In the genomic region with DNA sequence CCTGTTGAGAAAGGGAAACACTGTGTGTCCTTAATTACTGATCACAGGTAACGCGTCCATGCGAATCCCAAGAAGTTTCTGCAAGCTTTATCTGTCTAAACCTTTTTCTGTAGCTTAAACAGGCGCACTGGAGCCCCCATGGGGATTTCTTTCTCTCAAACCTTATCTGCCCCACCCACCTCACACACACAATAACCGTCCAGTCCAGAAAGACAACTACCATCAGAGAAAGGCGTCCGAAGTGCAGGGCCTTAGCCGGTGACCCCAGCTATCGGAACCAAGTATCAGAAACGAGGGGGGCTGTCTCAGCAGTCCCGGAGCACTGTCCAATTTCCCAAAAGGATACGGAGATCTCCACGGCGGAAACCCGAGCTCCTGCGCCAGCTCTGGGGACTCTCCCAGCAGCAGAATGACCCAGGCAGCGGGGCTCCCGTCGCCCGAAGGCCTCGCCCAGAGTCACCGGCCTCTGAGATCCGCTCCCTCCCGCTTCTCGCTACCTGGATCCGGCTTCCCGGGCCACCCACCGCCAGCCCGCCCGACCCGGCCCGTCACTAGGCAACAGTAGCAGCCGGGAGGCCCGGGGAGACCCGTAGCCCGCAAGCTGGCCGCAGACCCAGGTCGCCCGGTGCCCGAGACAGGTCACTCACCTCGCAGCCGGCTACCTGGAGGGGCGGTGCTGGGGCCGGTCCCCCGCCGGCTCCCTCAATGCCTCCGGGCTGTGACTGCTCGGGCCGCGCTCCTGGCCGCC, we compare ENCODE assay signal across 8 mouse cellular contexts. TPM values are rescaled to one million over a fixed set of nuclear protein-coding genes. Genes with fewer than 3 reads are reported as not detected.
DNase-seq lines count a peak whose midpoint lies in the region; ATAC-seq and TF ChIP-seq lines count a peak whose summit lies in the region.

No protein-coding gene starts in this region.

- TF ChIP-seq CTCF in kidney, adult 2 months (conservative IDR thresholded peaks at IDR 0.05; ENCODE audit: insufficient read depth, insufficient read length, low read depth, low read length): no peak
- no peak for TF ChIP-seq CTCF in bone marrow macrophage, adult 2 months (IDR thresholded peaks at IDR 0.05; ENCODE audit: low read depth, low read length)
- no peak for TF ChIP-seq CTCF in midbrain, postnatal 0 days (IDR thresholded peaks at IDR 0.05)

- H3K27me3 ChIP-seq in kidney, adult 2 months (replicated peaks; ENCODE audit: control insufficient read depth, insufficient read depth, low read length): no peaks in the 10 kb centered on the region
- no peaks in the 10 kb centered on the region for H3K27me3 ChIP-seq in heart, embryonic 13.5 days (replicated peaks)
- H3K27me3 ChIP-seq in limb, embryonic 14.5 days (ENCODE audit: control insufficient read depth, insufficient read depth, low read length): no peaks in the 10 kb centered on the region
- H3K27me3 ChIP-seq in midbrain, postnatal 0 days (ENCODE audit: insufficient read depth, low read length): no peaks in the 10 kb centered on the region

- peak overlapping the region; percentile 77 for H3K27ac ChIP-seq in kidney, adult 2 months (ENCODE audit: insufficient read depth, low read depth, low read length)
- no peak overlapping the region for H3K27ac ChIP-seq in bone marrow macrophage, adult 2 months (ENCODE audit: insufficient read depth, low read depth, low read length)
- H3K27ac ChIP-seq in heart, embryonic 13.5 days (replicated peaks): peak overlapping the region; percentile 71
- 0 out of 2 replicates have a peak overlapping the region, but pooled peaks have one; percentile 13 for H3K27ac ChIP-seq in limb, embryonic 14.5 days (replicated peaks; ENCODE audit: low read depth, low read length)
- H3K27ac ChIP-seq in midbrain, postnatal 0 days (ENCODE audit: low read depth, low read length): peak overlapping the region; percentile 83

- no peak for DNase-seq in kidney, adult 2 months
- no peak for DNase-seq in kidney, adult 18-20 months
- peak; percentile 5 for DNase-seq in limb, embryonic 14.5 days (ENCODE audit: low spot score)
- peak; percentile 42 for DNase-seq in midbrain, postnatal 0 days (ENCODE audit: low spot score)
- no peak for DNase-seq in cerebellum, adult 8-10 months

- ATAC-seq in CD4-positive, CD25-positive, alpha-beta regulatory T cell, adult 4 months: peak; percentile 38
- ATAC-seq in heart, embryonic 13.5 days (ENCODE audit: extremely low read depth, insufficient number of reproducible peaks, low FRiP score, low TSS enrichment): peak; percentile 70
- ATAC-seq in limb, embryonic 14.5 days (ENCODE audit: low FRiP score, low read depth): peak; percentile 70
- ATAC-seq in midbrain, postnatal 0 days (ENCODE audit: low FRiP score): peak; percentile 74

- peak overlapping the region; percentile 75 for H3K4me2 ChIP-seq in heart, embryonic 13.5 days
- H3K4me2 ChIP-seq in limb, embryonic 14.5 days (replicated peaks; ENCODE audit: low read depth, low read length, severe bottlenecking): peak overlapping the region; percentile 73
- peak overlapping the region; percentile 72 for H3K4me2 ChIP-seq in midbrain, postnatal 0 days (ENCODE audit: low read depth, low read length, poor library complexity, severe bottlenecking)

- TF ChIP-seq POLR2A in kidney, adult 2 months (IDR thresholded peaks at IDR 0.05; ENCODE audit: low read depth, low read length): no peak
- no peak for TF ChIP-seq POLR2A in bone marrow macrophage, adult 2 months (IDR thresholded peaks at IDR 0.05; ENCODE audit: borderline replicate concordance, low read depth, low read length)
- TF ChIP-seq POLR2A in limb, embryonic 14.5 days (IDR thresholded peaks at IDR 0.05; ENCODE audit: borderline replicate concordance, extremely low read depth, insufficient read depth, insufficient read length): no peak

- no peaks in the 10 kb centered on the region for H3K36me3 ChIP-seq in kidney, adult 2 months (ENCODE audit: control insufficient read depth, insufficient read depth, low read length)
- H3K36me3 ChIP-seq in heart, embryonic 13.5 days: peaks cover 7% of the 10 kb centered on the region
- no peaks in the 10 kb centered on the region for H3K36me3 ChIP-seq in limb, embryonic 14.5 days (ENCODE audit: control insufficient read depth, insufficient read depth, low read length)
- H3K36me3 ChIP-seq in midbrain, postnatal 0 days (ENCODE audit: insufficient read depth, low read length): no peaks in the 10 kb centered on the region

- no peaks in the 10 kb centered on the region for H3K9me3 ChIP-seq in heart, embryonic 13.5 days
- no peaks in the 10 kb centered on the region for H3K9me3 ChIP-seq in limb, embryonic 14.5 days (ENCODE audit: control insufficient read depth, low read length)
- H3K9me3 ChIP-seq in midbrain, postnatal 0 days (ENCODE audit: low read length): no peaks in the 10 kb centered on the region

- H3K4me3 ChIP-seq in kidney, adult 2 months (ENCODE audit: insufficient read depth, low read depth, low read length): peak overlapping the region; percentile 91
- H3K4me3 ChIP-seq in bone marrow macrophage, adult 2 months (ENCODE audit: insufficient read depth, low read length): peak overlapping the region; percentile 99
- peak overlapping the region; percentile 79 for H3K4me3 ChIP-seq in heart, embryonic 13.5 days
- H3K4me3 ChIP-seq in limb, embryonic 14.5 days (replicated peaks; ENCODE audit: low read length): peak overlapping the region; percentile 97
- H3K4me3 ChIP-seq in midbrain, postnatal 0 days (ENCODE audit: low read depth, low read length): peak overlapping the region; percentile 99

- peak overlapping the region; percentile 91 for H3K9ac ChIP-seq in heart, embryonic 13.5 days
- H3K9ac ChIP-seq in limb, embryonic 14.5 days (ENCODE audit: low read depth, low read length, severe bottlenecking): peak overlapping the region; percentile 91
- peak overlapping the region; percentile 93 for H3K9ac ChIP-seq in midbrain, postnatal 0 days (replicated peaks; ENCODE audit: low read length, poor library complexity, severe bottlenecking)

- WGBS in kidney, adult 2 months: under 1% methylated on average over 51 of the region's 51 CpGs
- WGBS in heart, embryonic 13.5 days: 2% methylated on average over 51 of the region's 51 CpGs
- 5% methylated on average over 48 of the region's 51 CpGs for WGBS in limb, embryonic 14.5 days
- WGBS in midbrain, postnatal 0 days: under 1% methylated on average over 51 of the region's 51 CpGs

- H3K4me1 ChIP-seq in kidney, adult 2 months (ENCODE audit: control insufficient read depth, insufficient read depth, low read length): no peaks in the 10 kb centered on the region; the same call in 1 of the 2 replicates
- peaks cover 25% of the 10 kb centered on the region for H3K4me1 ChIP-seq in bone marrow macrophage, adult 2 months (ENCODE audit: control insufficient read depth, insufficient read depth, low read length)
- H3K4me1 ChIP-seq in heart, embryonic 13.5 days: peaks cover 19% of the 10 kb centered on the region
- H3K4me1 ChIP-seq in limb, embryonic 14.5 days (ENCODE audit: control insufficient read depth, insufficient read depth, low read length): peaks cover 5% of the 10 kb centered on the region
- peaks cover 11% of the 10 kb centered on the region; the same call in 1 of the 2 replicates for H3K4me1 ChIP-seq in midbrain, postnatal 0 days (ENCODE audit: insufficient read depth, low read length)

RNA-seq across cellular contexts. Expression of a gene that starts 0.5 kb away (rescaled TPM):
- 20.9 and 21.3 TPM in 2 replicates for polyA plus RNA-seq in kidney, adult 2 months (2012; rRNA removed)
- 1 to 10 TPM; 9.1 to 9.8 TPM for polyA plus RNA-seq in CD4-positive, CD25-positive, alpha-beta regulatory T cell, adult 4 months (2017; shearing (Covaris generic))
- polyA plus RNA-seq in bone marrow macrophage, adult 2 months (2012; ENCODE audit: insufficient read depth, insufficient read length, missing spikeins): 32.2 and 35.2 TPM in 2 replicates
- polyA plus RNA-seq in heart, embryonic 13.5 days (2015; fragmentation: Nextera tagmentation; extraction: Ambion mirVana): 4.1 and 5.4 TPM in 2 replicates
- polyA plus RNA-seq in limb, embryonic 14.5 days (2012; rRNA removed): 26.6 and 26.8 TPM in 2 replicates
- 12.4 and 13.5 TPM in 2 replicates for polyA plus RNA-seq in limb, embryonic 14.5 days (2014; fragmentation: Nextera tagmentation; extraction: Ambion mirVana)
- 35.6 and 45.4 TPM in 2 replicates for total RNA-seq in midbrain, postnatal 0 days (2014; rRNA removed)
- polyA plus RNA-seq in midbrain, postnatal 0 days (2015; fragmentation: Nextera tagmentation; extraction: Ambion mirVana): 5.8 and 7.0 TPM in 2 replicates

RNA-seq across cellular contexts. Expression of a gene that starts 46.5 kb away (rescaled TPM):
- 1.7 and 3.0 TPM in 2 replicates for polyA plus RNA-seq in kidney, adult 2 months (2012; rRNA removed)
- 10 to 100 TPM; 35.5 to 51.3 TPM for polyA plus RNA-seq in CD4-positive, CD25-positive, alpha-beta regulatory T cell, adult 4 months (2017; shearing (Covaris generic))
- 17.0 and 18.6 TPM in 2 replicates for polyA plus RNA-seq in bone marrow macrophage, adult 2 months (2012; ENCODE audit: insufficient read depth, insufficient read length, missing spikeins)
- 21.5 and 25.4 TPM in 2 replicates for polyA plus RNA-seq in heart, embryonic 13.5 days (2015; fragmentation: Nextera tagmentation; extraction: Ambion mirVana)
- polyA plus RNA-seq in limb, embryonic 14.5 days (2012; rRNA removed): 14.1 and 16.0 TPM in 2 replicates
- 32.1 and 34.3 TPM in 2 replicates for polyA plus RNA-seq in limb, embryonic 14.5 days (2014; fragmentation: Nextera tagmentation; extraction: Ambion mirVana)
- total RNA-seq in midbrain, postnatal 0 days (2014; rRNA removed): 30.5 and 37.3 TPM in 2 replicates
- polyA plus RNA-seq in midbrain, postnatal 0 days (2015; fragmentation: Nextera tagmentation; extraction: Ambion mirVana): 59.4 and 63.9 TPM in 2 replicates

RNA-seq across cellular contexts. Expression of a gene that starts 59.2 kb away (rescaled TPM):
- polyA plus RNA-seq in kidney, adult 2 months (2012; rRNA removed): 24.3 and 25.9 TPM in 2 replicates
- 10 to 100 TPM; 20.9 to 22.3 TPM for polyA plus RNA-seq in CD4-positive, CD25-positive, alpha-beta regulatory T cell, adult 4 months (2017; shearing (Covaris generic))
- polyA plus RNA-seq in bone marrow macrophage, adult 2 months (2012; ENCODE audit: insufficient read depth, insufficient read length, missing spikeins): 25.3 and 28.5 TPM in 2 replicates
- 14.2 and 17.0 TPM in 2 replicates for polyA plus RNA-seq in heart, embryonic 13.5 days (2015; fragmentation: Nextera tagmentation; extraction: Ambion mirVana)
- 21.1 and 28.8 TPM in 2 replicates for polyA plus RNA-seq in limb, embryonic 14.5 days (2012; rRNA removed)
- 24.0 and 26.9 TPM in 2 replicates for polyA plus RNA-seq in limb, embryonic 14.5 days (2014; fragmentation: Nextera tagmentation; extraction: Ambion mirVana)
- 33.8 and 36.2 TPM in 2 replicates for total RNA-seq in midbrain, postnatal 0 days (2014; rRNA removed)
- 29.0 and 32.3 TPM in 2 replicates for polyA plus RNA-seq in midbrain, postnatal 0 days (2015; fragmentation: Nextera tagmentation; extraction: Ambion mirVana)

Comparison
In these comparisons a context has a peak if more than half of its experiments do, and no peak if none do; other contexts are left out.
1. DNase-seq: peak in limb, embryonic 14.5 days (single experiment) and midbrain, postnatal 0 days (single experiment); none in kidney, adult 2 months (single experiment), kidney, adult 18-20 months (single experiment) and cerebellum, adult 8-10 months (single experiment).
2. Peak in every context shown above with its lines, with median percentiles within 50 percentile points of each other: H3K4me3 ChIP-seq, ATAC-seq, H3K4me2 ChIP-seq and H3K9ac ChIP-seq.